Mouse (Mus musculus): ENCODE results near the gene Ipo9.

GRCm38 (mm10) chr1:135362115-135362514 lies 68.2 kb downstream of the Ipo9 start:
- TF ChIP-seq CTCF (IDR thresholded peaks at IDR 0.05; ENCODE audit: low read depth) (peak; percentile 8; the same call in 1 of the 2 replicates), EP300 (IDR thresholded peaks at IDR 0.05; ENCODE audit: low read depth) (no peak)

Data from liver, embryonic 14.5 days (tissue).